Mouse (Mus musculus) stomach, embryonic 14.5 days (tissue): Measurements from ENCODE around the gene Cyp4a31. TPM values are rescaled to one million over a fixed set of nuclear protein-coding genes. Genes with fewer than 3 reads are reported as not detected.
"Not testable (repeated sequence)": the region's sequence is repeated elsewhere in the genome, so short reads cannot be mapped to it uniquely, and the experiment has no call there.

ENCODE experiments used
- ATAC-seq: fragments of 200-750 bp; cut with Nextera tagmentation; 2 replicates; pipeline ENCODE4 v1.8.0; 2017; ENCODE audit warnings: low read depth, moderate TSS enrichment; ENCODE audit not compliant: insufficient number of reproducible peaks, insufficient read depth, low FRiP score
- H3K27ac ChIP-seq: fragments of 300-500 bp; sonication (generic); 2 replicates; pipeline ENCODE4 v1.5.1; 2014; ENCODE audit warnings: mild to moderate bottlenecking, low read length, moderate library complexity, mixed read lengths
- H3K27me3 ChIP-seq: fragments of 300-500 bp; sonication (generic); 2 replicates; pipeline ENCODE4 v1.6.1; 2014; ENCODE audit warnings: low read length, control low read depth, mixed read lengths; ENCODE audit not compliant: control insufficient read depth, insufficient read depth
- H3K36me3 ChIP-seq: fragments of 300-500 bp; sonication (generic); 2 replicates; pipeline ENCODE4 v1.6.1; 2014; ENCODE audit warnings: mild to moderate bottlenecking, control low read depth, low read length, moderate library complexity, mixed read lengths; ENCODE audit not compliant: control insufficient read depth, insufficient read depth
- H3K4me1 ChIP-seq: fragments of 300-500 bp; sonication (generic); 2 replicates; pipeline ENCODE4 v1.6.1; 2014; ENCODE audit warnings: low read length, control low read depth, mixed read lengths; ENCODE audit not compliant: control insufficient read depth, insufficient read depth
- H3K4me2 ChIP-seq: fragments of 300-500 bp; sonication (generic); replicated peaks from 2 replicates; pipeline ENCODE4 v1.6.1; 2014; ENCODE audit warnings: low read depth, low read length, control low read depth
- H3K4me3 ChIP-seq: fragments of 300-500 bp; sonication (generic); 2 replicates; pipeline ENCODE4 v1.5.1; 2014; ENCODE audit warnings: low read depth, low read length, control low read depth
- H3K9ac ChIP-seq: fragments of 300-500 bp; sonication (generic); replicated peaks from 2 replicates; pipeline ENCODE4 v1.6.1; 2014; ENCODE audit warnings: low read depth, mild to moderate bottlenecking, control low read depth, low read length, moderate library complexity, mixed read lengths
- H3K9me3 ChIP-seq: fragments of 300-500 bp; sonication (generic); 2 replicates; pipeline ENCODE4 v1.6.1; 2016; ENCODE audit warnings: low read depth, low read length, control low read depth; ENCODE audit not compliant: control insufficient read depth
- WGBS: fragments of 180-500 bp; shearing (Covaris S2); extraction: QIAGEN DNeasy Blood & Tissue Kit; methylation state at CpG from one replicate; pipeline ENCODE4 v1.1.7; 2014; 5-methylcytosine and 5-hydroxymethylcytosine counted together
- polyA plus RNA-seq: library from polyadenylated mRNA; unstranded; fragments of >200 nt; fragmentation: Nextera tagmentation; extraction: Ambion mirVana; gene quantifications from 2 replicates; pipeline ENCODE4 v1.2.1, GENCODE M21; 2014

Cyp4a31 gene
- polyA plus RNA-seq, 1 experiment from 2014 or later: not detected

DNA sequence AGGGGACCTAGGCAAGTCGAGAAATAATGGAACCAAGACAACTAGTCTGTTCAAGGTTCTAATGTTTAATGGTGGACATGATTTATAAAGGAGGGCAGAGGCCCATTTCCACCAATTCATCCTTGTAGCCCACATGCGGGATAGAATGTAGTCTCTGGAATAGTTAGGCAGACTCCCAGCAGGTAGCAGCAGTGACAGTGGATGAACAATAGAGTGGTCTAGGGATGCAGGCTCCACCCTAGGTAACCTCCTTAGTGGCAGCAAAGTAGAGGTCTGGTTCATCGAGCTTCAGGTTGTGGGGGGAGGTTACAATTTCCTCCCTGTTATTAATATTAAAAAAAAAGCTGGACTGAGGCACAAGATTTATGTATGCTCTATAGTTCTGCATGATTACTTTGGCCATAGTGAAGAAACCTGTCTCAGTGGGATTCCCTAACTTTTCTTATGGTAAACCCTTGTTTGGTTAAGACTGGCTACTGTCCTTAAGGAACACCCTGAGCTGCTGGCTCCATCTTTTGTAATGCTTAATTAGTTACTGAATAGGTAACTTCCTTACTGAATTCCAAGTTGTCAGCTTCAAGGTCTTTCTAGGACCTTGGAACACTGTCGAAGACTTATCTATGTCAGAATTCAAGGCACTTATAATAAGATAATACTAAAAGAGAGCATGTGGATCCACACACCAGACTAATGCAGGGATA is 5.4 kb upstream of the Cyp4a31 start:
- Histone ChIP-seq H3K9ac (no peak overlapping the region), H3K9me3 (no peaks in the 10 kb centered on the region), H3K27ac (no peak overlapping the region), H3K4me2 (no peak overlapping the region), H3K36me3 (no peaks in the 10 kb centered on the region), H3K4me3 (no peak overlapping the region), H3K27me3 (no peaks in the 10 kb centered on the region), H3K4me1 (no peaks in the 10 kb centered on the region)
- ATAC-seq: no peak
- WGBS: 73% methylated on average over 4 of the region's 4 CpGs

- H3K36me3 ChIP-seq, H3K27ac ChIP-seq, H3K4me2 ChIP-seq, H3K4me3 ChIP-seq, H3K27me3 ChIP-seq, H3K9ac ChIP-seq, H3K9me3 ChIP-seq, ATAC-seq, H3K4me1 ChIP-seq: not testable (repeated sequence)
- 64% methylated on average over 5 of the region's 5 CpGs for WGBS
Measured at GRCm38 (mm10) chr4:115561236-115561635, 2.2 kb upstream of the Cyp4a31 start.

- H3K36me3 ChIP-seq, H3K27me3 ChIP-seq, H3K4me3 ChIP-seq, ATAC-seq, H3K9ac ChIP-seq, H3K4me2 ChIP-seq, H3K9me3 ChIP-seq, H3K4me1 ChIP-seq, H3K27ac ChIP-seq: not testable (repeated sequence)
- 76% methylated on average over 6 of the region's 6 CpGs for WGBS
Measured at GRCm38 (mm10) chr4:115564469-115565225, 1.2 kb downstream of the Cyp4a31 start.

DNA sequence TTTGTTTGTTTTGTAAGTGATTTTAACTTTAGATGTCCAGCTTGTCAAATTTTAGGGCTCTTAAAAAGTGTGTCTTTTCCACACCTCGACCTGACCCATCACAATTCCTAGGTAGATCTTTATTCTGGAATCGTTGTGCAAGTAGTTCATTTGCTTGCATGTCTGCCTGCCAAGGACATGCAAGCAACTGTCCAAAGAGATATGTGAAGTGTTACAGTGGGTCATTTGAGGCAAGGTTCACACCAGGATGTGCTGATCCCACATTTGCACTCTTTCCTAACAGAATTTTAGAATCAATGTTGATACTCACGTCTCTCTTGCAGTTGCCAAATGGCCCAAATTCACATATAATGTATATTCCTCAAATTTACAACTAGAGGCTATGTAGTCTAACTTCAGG is 11.8 kb downstream of the Cyp4a31 start:
- WGBS: 79% methylated on average over 3 of the region's 3 CpGs

DNA sequence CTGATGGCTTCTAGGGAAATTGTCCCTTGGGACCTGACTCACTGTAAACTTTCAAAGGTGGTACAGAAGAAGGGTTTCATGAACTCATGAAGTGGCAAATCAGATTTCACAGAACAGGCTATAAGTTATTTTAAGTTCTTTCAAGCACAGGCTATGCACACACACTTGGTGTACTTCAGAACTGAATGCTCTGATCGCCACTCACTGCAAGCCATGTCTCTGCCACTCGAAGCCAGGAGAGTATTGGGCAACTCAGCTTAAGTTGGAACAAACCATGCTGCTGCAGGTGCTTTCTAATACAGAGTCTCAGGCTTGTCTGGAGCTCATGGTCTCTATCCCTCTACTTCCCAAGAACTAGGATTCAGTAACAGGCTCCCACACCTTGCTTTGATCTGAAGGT is 12.3 kb downstream of the Cyp4a31 start:
- no peaks in the 10 kb centered on the region for H3K4me1 ChIP-seq
- no peak for ATAC-seq
- H3K27ac ChIP-seq: no peak overlapping the region
- no peaks in the 10 kb centered on the region for H3K36me3 ChIP-seq
- no peak overlapping the region for H3K9ac ChIP-seq
- 83% methylated on average over 2 of the region's 2 CpGs for WGBS
- no peaks in the 10 kb centered on the region for H3K9me3 ChIP-seq
- no peak overlapping the region for H3K4me3 ChIP-seq
- no peak overlapping the region for H3K4me2 ChIP-seq
- no peaks in the 10 kb centered on the region for H3K27me3 ChIP-seq

More for the DNA sequence above, 11.8 kb downstream of the Cyp4a31 start:
- Histone ChIP-seq H3K9ac (no peak overlapping the region), H3K36me3 (no peaks in the 10 kb centered on the region), H3K9me3 (no peaks in the 10 kb centered on the region), H3K27me3 (no peaks in the 10 kb centered on the region), H3K4me2 (no peak overlapping the region), H3K4me1 (no peaks in the 10 kb centered on the region), H3K27ac (no peak overlapping the region), H3K4me3 (no peak overlapping the region)
- no peak for ATAC-seq

DNA sequence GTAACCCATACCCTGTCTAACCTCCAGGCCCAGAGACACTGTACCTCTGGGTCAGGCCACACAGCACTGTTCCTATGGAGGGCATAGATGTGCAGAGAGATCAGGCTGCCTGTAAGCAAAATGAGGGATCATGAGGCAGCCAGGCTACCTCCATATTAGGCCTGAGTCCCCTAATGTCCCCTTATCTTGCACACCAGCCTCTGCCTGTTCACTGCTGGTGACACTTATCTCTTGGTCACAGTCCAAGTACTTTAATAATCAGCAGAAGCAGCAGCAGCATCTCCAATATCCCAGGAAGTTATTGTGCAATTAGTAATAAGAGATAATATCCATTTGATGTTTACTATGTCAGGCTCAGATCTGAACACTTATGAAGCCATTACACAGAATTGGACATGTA is 19.6 kb downstream of the Cyp4a31 start:
- H3K27ac ChIP-seq: no peak overlapping the region
- no peaks in the 10 kb centered on the region for H3K27me3 ChIP-seq
- no peaks in the 10 kb centered on the region for H3K4me1 ChIP-seq
- no peak overlapping the region for H3K9ac ChIP-seq
- no peaks in the 10 kb centered on the region for H3K36me3 ChIP-seq
- no peak for ATAC-seq
- H3K4me2 ChIP-seq: no peak overlapping the region
- H3K9me3 ChIP-seq: no peaks in the 10 kb centered on the region
- no peak overlapping the region for H3K4me3 ChIP-seq

DNA sequence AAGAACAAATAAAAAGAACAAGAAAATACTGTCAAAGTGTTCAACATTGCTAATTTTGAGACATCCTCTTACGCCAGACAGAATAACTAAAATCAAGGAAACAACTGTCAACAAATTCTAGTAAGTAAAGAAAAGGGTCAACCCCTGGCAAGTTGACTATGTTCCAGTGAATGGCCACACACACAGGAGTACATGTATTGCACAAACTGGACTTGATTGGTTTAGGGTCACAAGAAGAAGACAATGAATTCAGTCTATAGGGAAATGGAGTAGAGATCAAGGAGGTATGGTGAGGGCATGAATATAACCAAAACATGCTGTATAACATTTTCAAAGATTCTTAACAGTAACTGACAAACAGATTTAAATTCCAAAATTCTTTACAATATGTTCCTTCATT is 32.9 kb downstream of the Cyp4a31 start:
- no peak overlapping the region for H3K4me2 ChIP-seq
- no peaks in the 10 kb centered on the region for H3K27me3 ChIP-seq
- H3K27ac ChIP-seq: no peak overlapping the region
- H3K36me3 ChIP-seq: no peaks in the 10 kb centered on the region
- ATAC-seq: no peak
- H3K9me3 ChIP-seq: no peaks in the 10 kb centered on the region
- WGBS: 86% methylated on average over 1 of the region's 1 CpGs
- no peaks in the 10 kb centered on the region for H3K4me1 ChIP-seq
- H3K4me3 ChIP-seq: no peak overlapping the region
- no peak overlapping the region for H3K9ac ChIP-seq

GRCm38 (mm10) chr4:115596824-115597336 is 33.4 kb downstream of the Cyp4a31 start:
- no peaks in the 10 kb centered on the region for H3K9me3 ChIP-seq
- no peaks in the 10 kb centered on the region for H3K36me3 ChIP-seq
- no peak overlapping the region for H3K4me2 ChIP-seq
- H3K4me1 ChIP-seq: no peaks in the 10 kb centered on the region
- 64% methylated on average over 2 of the region's 2 CpGs for WGBS
- H3K27ac ChIP-seq: no peak overlapping the region
- H3K27me3 ChIP-seq: no peaks in the 10 kb centered on the region
- no peak overlapping the region for H3K9ac ChIP-seq
- peak; percentile 61; the same call in 1 of the 2 replicates for ATAC-seq
- H3K4me3 ChIP-seq: no peak overlapping the region
